Mouse (Mus musculus): Measurements from ENCODE around the gene Usp53. TPM values are rescaled to one million over a fixed set of nuclear protein-coding genes. Genes with fewer than 3 reads are reported as not detected.
A peak's percentile ranks its signal among the peaks of the same experiment; 100 is the strongest.
"Not testable (repeated sequence)": the region's sequence is repeated elsewhere in the genome, so short reads cannot be mapped to it uniquely, and the experiment has no call there.

Usp53 gene
- total RNA-seq, 2 experiments from 2014 or later = 8.4 to 11.1 TPM

DNA sequence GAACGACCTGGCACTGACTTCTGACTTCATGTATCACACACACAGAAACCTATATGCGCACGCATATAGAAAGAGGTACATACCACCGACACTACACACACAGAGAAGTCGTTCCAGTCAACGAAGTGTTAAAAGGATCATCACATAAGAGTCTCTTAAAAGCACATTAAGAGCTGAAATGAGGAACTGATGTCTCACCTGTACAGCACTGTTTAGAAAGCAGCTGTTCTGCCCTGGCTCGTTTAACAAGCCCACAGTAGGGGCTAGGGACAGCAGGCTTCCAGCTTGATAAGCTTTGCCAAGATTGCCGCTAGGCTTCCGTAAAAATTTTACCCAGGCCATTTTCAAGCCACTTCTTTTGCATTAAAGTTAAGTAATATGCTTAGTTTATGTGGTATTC lies 15.9 kb downstream of the Usp53 start:
- intact Hi-C loops (cut with DNase I) = no loop called here
- DNase-seq = no peak

DNA sequence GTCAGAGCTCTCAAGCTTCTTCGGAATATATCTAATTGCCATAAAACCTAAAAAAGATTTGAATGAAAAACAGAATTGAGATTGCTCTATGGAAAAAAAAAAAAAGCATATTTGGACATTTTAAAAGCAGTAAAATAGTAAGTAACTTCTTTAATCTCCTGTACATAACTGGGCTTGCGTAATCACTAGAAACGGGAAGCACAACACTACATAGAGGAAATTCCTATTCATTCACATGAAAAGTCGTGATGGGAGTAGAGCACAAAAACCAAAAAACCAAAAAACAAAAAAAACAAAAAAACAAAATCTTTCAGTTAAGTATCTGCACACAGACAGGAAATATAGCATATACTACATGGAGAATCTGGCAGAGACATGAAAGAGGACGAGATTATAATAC lies 20.0 kb downstream of the Usp53 start:
- DNase-seq = no peak
- intact Hi-C loops (cut with DNase I) = no loop called here

DNA sequence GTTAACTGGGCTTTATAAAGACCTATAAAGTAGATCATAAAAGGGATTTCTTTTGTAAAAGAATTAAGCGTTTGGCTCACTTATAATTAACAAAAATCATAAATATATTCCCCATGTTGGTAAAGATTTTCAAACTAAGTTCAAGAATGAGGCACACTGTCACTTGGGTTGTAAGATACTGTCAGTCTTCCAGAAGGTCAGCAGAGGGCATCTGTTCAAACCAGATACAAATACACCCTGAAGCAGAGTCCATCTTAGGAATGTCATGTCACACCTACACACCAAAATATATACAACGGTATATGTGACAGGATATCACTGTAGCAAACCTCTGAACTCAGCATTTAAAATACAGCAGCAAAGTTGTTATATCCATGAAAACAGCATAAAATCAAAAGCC lies 34.2 kb downstream of the Usp53 start:
- intact Hi-C loops (cut with DNase I) = no loop called here

DNA sequence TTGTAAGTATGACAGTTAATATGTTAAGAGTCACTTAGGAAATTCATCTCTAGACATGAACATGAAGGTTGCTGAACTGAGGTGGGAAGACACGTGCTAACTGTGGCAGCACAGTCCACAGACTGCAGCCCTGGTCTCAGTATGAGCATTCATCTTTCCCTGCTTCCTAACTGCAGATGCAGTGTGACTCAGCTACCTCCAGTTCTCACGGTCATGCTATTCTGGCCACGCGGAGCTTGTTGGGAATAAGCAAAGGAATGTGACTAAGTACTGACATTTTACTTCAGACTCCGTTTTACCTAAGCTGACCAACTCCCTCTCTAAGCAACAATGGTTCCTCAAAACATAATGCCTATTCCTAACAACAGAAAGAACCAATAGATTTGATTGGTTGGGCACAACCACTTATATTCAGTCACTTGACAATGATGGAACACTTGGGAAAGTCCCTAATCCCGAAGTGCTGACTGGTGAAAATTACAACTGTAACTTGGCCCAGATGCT lies 40.9 kb downstream of the Usp53 start:
- no peak for DNase-seq
- intact Hi-C loops (cut with DNase I) = no loop called here

More for the DNA sequence above, 34.2 kb downstream of the Usp53 start:
- DNase-seq = no peak

DNA sequence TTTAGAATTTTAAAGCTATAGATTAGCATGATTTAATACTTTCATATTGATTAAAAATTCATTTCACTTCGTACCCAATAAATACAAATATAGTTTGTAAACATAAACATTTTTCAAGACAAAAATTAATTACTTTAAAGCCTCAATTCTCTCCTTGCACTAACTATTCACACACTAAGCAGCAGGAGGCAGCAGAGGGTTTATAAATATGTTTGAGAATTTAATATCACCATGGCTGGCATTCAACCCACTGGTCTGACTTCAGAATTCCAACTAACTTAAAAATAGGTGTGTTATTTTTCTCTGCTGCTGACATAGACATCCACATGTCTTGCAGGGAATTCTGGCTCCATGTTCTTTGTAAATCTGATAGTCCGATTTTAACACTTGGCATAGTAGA lies 45.1 kb downstream of the Usp53 start:
- peak in 1 of 2 experiments; percentile 40 for DNase-seq
- intact Hi-C loops (cut with DNase I) = loop anchor here (10.0 kb wide), 1 partner anchor 416 kb away; no protein-coding TSS in a partner anchor

DNA sequence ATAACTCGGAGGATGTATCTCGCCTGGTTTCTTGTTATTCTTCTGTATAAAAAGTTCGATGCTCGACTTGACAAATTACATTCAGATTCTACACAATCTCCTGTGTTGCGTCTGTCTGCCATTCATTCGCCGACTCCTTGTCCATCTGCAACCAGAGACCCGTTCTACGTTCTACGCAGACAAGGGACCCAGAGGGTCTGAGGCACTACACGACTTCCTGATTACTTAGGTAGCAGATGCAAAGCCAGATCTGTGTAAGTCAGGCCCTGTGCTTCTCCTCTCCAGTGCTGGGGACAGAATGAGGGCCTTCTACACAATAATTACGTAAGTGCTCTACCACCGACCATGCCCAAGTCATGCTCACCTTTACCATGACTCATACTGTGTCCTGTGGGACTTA lies 47.1 kb downstream of the Usp53 start:
- not testable (repeated sequence) for DNase-seq
- intact Hi-C loops (cut with DNase I) = loop anchor here (2.0 to 10.0 kb wide), 2 partner anchors 166 to 418 kb away; no protein-coding TSS in a partner anchor

DNA sequence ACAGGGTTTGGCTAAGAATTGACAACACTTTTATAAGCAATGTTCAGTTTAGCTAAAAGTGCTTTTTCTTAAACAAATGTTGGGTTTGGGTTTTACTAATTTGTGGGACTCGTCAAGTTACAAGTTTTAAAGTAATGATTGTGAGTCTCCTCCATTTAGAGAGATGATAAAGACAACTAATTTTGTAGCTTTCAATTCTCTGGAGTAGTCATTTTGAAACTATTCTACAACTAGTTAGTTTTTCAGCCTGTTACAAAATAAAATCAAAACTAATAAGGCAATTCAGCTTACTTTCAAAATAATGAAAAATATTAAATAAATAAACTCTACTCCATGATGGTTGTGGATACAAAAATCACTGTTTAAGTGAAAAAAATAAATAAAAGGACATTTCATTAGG lies 51.8 kb downstream of the Usp53 start:
- intact Hi-C loops (cut with DNase I) = loop anchor here (10.0 kb wide), 1 partner anchor 422 kb away; no protein-coding TSS in a partner anchor

DNA sequence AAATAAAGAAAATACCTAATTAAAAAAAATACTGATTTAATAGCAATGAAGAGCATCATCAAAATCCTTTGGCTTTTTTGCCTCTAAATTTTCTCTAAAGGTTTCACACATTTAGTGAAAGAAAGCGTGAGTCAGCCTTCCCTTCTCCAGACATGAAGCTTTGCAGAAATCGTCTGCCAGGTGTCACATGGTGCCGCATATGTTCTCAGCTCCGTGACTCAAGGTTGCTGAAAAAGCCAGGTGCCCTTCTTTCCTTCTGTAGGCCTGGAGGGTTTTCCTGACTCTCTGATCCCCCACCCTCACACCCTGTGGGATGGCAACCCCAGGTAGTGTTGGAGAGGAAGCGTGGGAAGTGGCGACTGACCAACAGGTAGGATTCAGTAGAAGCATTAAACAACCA lies 54.6 kb downstream of the Usp53 start:
- no peak for DNase-seq
- intact Hi-C loops (cut with DNase I) = loop anchor here (10.0 kb wide), 1 partner anchor 425 kb away; no protein-coding TSS in a partner anchor

More for the DNA sequence above, 51.8 kb downstream of the Usp53 start:
- no peak for DNase-seq

DNA sequence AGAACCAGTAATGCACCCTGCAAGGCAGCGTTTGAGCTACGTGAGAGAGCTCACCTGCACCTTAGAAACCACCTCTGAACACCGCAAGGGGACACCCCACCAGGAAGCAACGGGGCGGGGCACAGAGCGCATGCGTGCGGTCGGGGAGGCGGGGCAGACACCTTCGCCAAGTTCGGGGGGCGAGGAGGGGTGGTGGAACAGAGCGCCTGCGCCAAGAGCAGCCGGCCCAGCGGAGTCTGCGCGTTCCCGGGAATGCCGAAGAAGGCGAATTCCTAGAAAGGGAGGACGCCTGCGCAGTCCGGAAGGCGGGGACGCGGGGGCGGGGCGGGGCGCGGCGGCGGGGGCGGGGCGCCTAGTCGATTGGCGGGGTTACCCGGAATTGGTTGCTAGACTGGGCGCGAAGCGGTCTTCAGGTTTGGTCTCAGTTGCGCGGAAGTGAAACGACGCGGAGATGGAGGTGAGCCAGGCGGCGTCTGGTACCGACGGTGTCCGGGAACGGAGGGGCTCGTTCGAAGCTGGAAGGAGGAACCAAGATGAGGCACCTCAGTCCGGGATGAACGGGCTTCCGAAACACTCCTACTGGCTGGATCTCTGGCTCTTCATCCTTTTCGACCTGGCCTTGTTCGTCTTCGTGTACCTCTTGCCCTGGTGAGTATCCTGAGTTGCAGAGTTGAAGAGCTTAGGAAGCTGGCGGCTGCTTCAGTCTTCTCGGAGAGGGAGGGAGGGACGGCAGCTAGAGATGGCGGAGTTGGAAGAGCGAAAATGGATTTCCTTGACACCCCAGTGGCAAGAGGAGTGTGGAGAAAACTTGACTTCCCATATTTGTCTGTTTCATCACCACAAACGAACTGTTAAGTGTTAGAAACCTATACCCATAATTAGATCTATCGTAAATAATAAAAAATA lies 60.0 kb downstream of the Usp53 start, which contains the start of gene 1810037I17Rik:
1810037I17Rik (plus strand) TSS at position 195 of the 906 bp plus-strand sequence.
- intact Hi-C loops (cut with DNase I) = no loop called here

DNA sequence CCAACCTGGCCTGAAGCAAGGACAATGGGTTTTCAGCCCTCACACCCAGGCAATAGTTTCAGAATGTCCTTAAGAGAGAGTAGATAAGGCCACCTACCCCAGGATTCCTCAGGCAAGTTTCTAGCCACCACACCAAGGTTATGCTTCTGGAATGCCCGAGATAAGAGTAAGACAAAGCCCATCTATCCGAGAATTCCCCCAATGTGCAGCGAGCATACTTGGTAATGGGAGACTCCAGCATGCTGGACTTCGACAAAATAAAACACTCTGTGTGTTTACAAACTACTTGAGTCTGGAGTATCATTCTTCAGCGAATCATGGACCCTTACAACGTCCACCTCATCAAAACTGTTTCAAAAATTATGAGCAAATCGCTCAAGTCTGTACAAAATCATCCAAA lies 61.2 kb downstream of the Usp53 start:
- no peak for DNase-seq
- intact Hi-C loops (cut with DNase I) = no loop called here

More for the DNA sequence above, 60.0 kb downstream of the Usp53 start, which contains the start of gene 1810037I17Rik:
- DNase-seq = peak; percentile 92 to 96

DNA sequence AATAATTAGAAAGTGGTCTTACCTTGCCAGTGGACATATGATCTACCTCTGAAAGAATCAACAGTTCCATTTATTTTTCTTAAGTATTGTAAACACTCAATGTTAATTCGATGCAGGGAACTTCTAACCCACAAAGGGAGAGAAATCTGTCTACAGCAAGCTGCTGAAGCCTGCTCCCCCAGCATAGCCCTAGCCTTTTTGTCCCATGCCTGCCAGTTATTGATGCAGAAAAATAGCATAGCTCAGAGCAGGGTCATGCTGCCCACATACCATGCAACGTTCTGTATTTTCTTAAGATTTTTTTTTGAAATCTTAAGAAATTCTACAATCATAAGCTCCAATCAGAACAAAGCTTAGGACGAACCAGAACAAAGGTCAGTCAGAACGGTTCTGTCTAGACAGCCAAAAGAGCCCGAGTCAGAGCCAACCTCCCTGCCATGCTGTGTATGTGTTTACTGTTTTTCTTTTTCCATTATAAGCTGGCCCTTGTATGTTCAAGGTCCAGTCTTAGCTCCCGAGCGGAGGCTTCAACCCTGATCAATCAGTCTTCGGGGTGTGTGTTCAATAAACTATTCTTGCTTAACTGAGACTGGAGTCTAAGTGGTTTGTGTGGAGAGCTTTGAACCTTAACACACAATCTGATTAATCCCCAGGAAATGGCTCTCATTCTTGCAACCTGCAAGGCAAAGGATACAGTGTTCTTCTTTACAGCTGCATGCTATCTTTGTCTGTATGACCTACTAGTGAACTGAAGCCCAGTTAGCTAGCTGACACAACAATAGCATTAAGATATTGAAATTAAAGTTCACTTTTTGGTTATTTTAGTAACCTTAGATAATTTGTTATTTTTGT lies 62.4 kb downstream of the Usp53 start:
- no peak for DNase-seq
- intact Hi-C loops (cut with DNase I) = no loop called here

DNA sequence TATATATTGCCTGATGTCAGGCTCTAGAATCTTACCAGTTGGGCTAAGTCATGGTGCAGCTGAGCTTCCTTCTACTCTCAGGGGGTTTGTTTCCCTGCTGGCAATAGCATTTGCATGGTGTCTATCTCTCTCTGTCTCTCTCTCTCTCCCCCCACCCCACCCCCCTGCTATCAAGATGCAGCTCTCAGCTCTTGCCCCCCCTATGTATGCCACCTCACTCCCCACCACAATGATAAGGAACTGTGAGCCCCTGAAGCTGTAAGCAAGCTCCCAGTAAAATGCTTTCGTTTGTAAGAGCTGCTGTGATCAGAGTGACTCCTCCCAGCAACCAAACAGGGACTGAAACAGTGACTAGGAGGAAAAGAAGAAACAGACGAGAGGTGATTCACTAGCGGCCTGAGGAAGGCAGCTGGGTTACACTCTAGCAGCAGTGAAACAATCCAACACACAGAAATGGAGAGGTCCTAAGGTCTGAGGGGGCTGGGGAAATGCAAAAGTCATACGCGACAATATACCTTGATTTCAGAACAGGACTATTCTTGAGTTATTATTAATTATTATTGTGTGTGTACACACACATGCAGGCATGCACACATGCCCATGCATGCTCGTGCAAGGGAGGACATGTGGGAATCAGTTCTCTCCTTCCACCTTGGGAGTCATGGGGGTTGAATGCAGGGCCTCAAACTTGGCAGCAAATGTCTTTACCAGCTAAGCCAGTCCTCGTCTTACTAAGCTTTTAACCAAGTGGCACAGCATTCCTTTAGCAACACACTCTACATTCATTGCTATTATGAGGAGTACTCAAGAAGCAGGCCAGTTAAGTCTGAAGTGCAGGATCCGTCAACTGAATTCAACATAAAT lies 63.5 kb downstream of the Usp53 start:
- no peak for DNase-seq
- intact Hi-C loops (cut with DNase I) = no loop called here

DNA sequence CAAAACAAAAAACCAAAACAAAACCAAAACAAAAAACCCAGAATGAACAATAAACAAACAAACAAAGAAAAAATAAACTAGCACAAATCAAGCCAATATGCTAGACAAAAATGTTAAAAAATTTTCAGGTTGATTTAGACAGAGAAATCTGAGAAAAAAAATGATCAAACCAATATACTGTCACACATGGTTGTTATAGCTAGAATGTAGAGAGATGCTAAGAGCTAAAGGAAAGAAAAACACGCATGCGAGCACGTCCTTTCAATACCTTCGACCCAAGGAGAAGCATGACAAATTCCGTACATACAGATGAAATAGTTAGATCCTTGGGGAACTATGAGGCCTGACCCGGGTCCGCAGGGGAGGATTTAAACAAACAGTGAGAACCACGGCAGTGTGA lies 65.0 kb downstream of the Usp53 start, which contains the start of gene Gm10959:
Gm10959 (minus strand) TSS at position 101 of the 400 bp plus-strand sequence.
- no peak for DNase-seq
- intact Hi-C loops (cut with DNase I) = no loop called here

DNA sequence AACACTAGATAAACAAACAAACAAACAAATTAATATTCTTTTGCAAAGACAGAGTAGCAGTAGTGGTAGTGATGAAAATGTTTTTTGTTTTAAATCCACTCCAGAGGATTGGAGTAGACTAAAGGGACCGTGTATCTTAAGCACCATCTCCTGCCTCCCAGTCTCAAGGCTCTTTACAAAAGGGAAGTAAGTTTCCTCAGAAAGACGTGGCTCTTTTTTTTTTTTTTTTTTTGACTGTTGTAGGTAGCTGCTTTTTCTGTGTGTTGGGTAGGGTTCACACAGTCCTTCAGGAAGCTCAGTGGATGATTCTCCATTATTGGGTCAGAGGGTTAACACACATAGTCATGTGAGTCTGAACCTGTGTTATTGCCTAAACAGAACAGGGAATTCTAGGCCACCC lies 65.6 kb downstream of the Usp53 start:
- intact Hi-C loops (cut with DNase I) = no loop called here
- no peak for DNase-seq

DNA sequence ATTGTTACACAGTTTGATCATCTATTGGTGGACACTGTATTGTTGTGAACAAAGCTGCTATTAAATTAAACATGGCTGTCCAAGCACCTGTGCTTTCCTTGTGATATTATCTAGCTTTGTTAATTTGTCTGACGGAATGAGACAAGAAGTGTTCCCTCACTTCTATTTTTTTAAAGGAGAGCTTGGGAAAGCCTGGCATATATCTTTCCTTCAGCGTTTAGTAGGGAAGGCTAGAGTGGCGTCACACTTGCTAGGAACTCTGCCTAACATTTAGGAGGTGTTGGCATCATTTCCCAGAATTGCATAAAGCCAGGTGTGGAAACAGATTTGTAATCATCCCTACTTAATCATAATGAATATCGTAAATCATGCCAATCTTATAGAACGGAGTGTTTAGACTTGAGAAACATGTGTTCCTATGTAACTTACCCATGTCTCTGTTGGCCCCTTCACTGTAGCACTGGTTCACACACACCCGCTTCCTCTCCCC lies 68.1 kb downstream of the Usp53 start:
- DNase-seq = no peak

DNA sequence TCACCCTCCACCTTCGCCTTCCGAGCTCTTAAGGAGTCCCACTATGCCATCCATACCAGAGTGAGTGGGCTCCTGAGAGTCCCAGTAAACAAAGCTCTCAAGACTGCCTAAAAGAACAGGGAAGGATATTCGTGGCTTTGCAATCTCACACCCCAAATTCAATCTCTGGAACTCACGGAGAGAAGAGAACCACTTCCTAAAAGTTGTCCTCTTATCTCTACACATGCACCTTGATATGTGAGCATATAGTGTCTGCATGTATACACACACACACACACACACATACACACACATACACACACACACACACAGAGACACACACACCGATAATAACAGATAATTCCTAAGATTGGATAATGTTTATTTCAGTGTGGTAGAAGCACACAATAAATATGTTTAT lies 68.8 kb downstream of the Usp53 start:
- DNase-seq = no peak
- intact Hi-C loops (cut with DNase I) = no loop called here

More for the DNA sequence above, 68.1 kb downstream of the Usp53 start:
- intact Hi-C loops (cut with DNase I) = no loop called here

DNA sequence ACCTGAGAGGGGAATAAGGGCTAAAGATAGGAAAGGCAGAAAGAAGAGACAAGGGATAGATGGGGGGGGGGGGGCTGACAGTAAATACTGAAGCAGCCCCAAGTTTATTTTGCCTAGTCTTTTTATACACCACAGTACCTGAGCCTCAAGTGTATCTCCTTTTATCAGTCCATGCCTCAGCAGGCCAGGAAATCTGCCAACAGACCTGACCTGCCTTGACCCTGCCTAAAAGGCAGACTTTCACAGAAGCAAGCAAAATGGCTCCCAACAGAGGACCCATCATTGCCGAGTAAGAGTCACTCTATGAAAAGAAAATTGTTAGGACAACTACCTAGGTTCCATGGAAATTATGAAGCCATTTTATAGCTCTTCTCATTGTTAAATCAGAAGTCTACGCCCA lies 76.5 kb downstream of the Usp53 start:
- DNase-seq = no peak
- intact Hi-C loops (cut with DNase I) = loop anchor here (10.0 kb wide), 2 partner anchors 173 to 603 kb away; no protein-coding TSS in a partner anchor

DNA sequence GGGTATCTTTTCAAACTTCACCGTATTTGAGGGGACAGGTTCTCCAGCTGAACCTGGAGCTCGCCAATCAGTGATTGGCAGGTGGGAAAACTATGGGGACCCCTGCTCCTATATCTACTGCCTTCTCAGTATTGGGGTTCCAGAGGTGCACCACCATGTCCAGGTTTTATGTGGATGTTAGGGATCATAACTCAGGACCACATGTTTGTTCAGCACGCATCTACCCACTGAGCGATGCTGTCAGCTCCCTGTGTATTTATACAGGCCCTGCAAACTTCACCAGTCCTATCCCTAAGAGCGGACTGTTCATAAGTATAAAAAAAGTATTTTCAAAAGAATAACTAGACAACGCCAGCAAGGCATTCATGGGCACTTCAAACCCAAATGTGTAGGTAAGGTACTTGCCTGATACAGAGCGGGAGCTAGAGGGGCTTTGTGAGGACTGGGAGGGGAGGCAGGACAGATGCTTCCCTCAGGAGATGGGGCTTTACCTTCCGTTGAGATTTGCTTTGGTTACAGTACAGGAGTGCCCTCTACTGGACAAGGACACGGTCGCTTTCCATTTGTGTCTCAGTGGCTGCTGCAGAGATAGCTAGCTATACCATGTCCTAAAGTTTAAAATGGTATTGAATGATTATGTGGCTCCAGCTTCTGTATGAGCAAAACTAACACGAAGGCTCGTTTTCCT lies 80.4 kb downstream of the Usp53 start:
- no peak for DNase-seq
- intact Hi-C loops (cut with DNase I) = loop anchor here (2.0 to 10.0 kb wide), 3 partner anchors 169 to 599 kb away; no protein-coding TSS in a partner anchor

DNA sequence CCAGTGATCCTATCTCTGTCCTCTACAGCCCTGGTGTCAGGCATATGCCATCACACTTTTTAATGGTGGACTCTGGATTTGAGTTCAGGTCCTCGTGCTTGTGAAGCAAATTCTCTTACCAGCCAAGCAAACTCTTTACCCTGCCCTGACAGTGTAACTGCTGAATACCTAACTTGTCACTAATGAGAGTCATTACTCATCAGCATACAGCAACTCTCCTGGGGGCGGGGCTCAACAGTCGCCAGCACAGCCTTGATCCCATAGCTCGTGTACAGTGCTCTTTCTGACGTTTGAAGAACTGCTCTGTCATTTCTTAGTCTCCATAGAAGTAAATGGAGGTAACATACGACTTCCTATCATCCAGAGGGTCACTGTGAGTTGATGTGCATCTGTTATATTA lies 86.1 kb downstream of the Usp53 start:
- DNase-seq = no peak

More for the DNA sequence above, 86.1 kb downstream of the Usp53 start:
- intact Hi-C loops (cut with DNase I) = no loop called here
